Comparison of ENCODE assay signal across 8 mouse cellular contexts in the genomic region with DNA sequence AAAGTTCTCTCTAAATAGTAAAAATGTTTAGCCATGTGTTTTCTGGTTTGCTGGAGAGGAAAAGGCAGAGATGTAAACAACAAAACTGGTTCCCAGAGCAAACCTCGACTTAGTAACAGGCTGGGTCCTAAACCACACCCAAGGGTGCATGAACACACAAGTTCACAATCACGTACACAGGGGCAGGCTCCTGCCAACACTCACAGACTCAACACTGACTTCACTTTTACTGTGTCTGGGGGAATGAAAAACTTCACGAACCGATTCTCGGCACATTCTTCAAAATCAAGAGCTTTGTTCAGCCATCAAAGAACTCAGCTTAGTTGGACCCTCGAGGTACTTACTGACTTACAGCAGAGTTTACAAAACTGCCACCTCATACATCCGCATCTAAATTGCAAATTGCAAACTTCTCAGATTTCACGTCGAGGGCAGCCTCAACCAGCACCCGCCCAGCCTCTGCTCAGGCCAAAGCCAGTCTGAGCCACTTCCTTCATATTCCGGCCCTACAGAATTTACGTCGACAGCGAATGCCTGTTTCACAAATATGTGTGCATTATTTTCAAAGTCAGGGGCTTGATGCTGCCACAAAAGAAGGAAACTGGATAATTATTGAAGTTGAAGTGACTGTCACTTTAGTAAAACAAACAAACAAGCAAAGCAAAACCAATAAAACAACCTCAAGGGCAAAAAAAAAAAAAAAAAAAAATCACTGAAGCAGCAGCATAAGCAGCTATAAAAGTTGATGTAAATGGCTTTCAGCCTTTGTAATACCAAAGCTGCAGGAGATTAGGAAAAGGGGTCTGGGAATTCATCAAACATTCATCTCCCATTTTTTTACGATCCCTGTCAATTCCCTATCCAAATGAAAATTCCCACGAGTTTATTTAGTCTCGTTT. TPM values are rescaled to one million over a fixed set of nuclear protein-coding genes. Genes with fewer than 3 reads are reported as not detected.
A peak's percentile ranks its signal among the peaks of the same experiment; 100 is the strongest.
DNase-seq lines count a peak whose midpoint lies in the region; ATAC-seq lines count a peak whose summit lies in the region.

No protein-coding gene starts in this region.

- ATAC-seq in hindbrain, embryonic 15.5 days (ENCODE audit: low FRiP score, low read depth) = no peak
- no peak for ATAC-seq in liver, embryonic 12.5 days

- peak overlapping the region; percentile 82; the same call in 1 of the 2 replicates for H3K27ac ChIP-seq in forebrain, embryonic 10.5 days
- no peak overlapping the region for H3K27ac ChIP-seq in hindbrain, embryonic 15.5 days (replicated peaks)
- peak overlapping the region; percentile 81 for H3K27ac ChIP-seq in liver, embryonic 12.5 days

- H3K9me3 ChIP-seq in forebrain, embryonic 10.5 days = no peaks in the 10 kb centered on the region
- no peaks in the 10 kb centered on the region for H3K9me3 ChIP-seq in hindbrain, embryonic 15.5 days
- no peaks in the 10 kb centered on the region for H3K9me3 ChIP-seq in liver, embryonic 12.5 days (replicated peaks)

- H3K9ac ChIP-seq in hindbrain, embryonic 15.5 days = no peak overlapping the region; the same call in 1 of the 2 replicates
- peak overlapping the region; percentile 82 for H3K9ac ChIP-seq in liver, embryonic 12.5 days

- H3K27me3 ChIP-seq in forebrain, embryonic 10.5 days (ENCODE audit: poor library complexity, severe bottlenecking) = peaks cover 35% of the 10 kb centered on the region
- peaks cover 7% of the 10 kb centered on the region; the same call in 1 of the 2 replicates for H3K27me3 ChIP-seq in hindbrain, embryonic 15.5 days
- no peaks in the 10 kb centered on the region for H3K27me3 ChIP-seq in liver, embryonic 12.5 days (replicated peaks)

- peak; percentile 24 to 48 for DNase-seq in urinary bladder, postnatal 36 days (ENCODE audit: low spot score in 2 of 2)
- no peak for DNase-seq in urinary bladder, postnatal 4 days (ENCODE audit: low spot score in 2 of 2)
- DNase-seq in forebrain, embryonic 10.5 days (ENCODE audit: extremely low spot score, low spot score) = peak; percentile 19
- DNase-seq in natural killer cell, adult 2 months (ENCODE audit: low spot score in 2 of 2) = peak; percentile 33 to 52
- no peak for DNase-seq in right cerebral cortex, postnatal 14 days
- DNase-seq in ovary, postnatal 10 days (ENCODE audit: low spot score) = no peak

- H3K36me3 ChIP-seq in forebrain, embryonic 10.5 days (replicated peaks) = no peaks in the 10 kb centered on the region
- no peaks in the 10 kb centered on the region for H3K36me3 ChIP-seq in hindbrain, embryonic 15.5 days
- H3K36me3 ChIP-seq in liver, embryonic 12.5 days = no peaks in the 10 kb centered on the region

- peak overlapping the region; percentile 80 for H3K4me3 ChIP-seq in forebrain, embryonic 10.5 days
- H3K4me3 ChIP-seq in hindbrain, embryonic 15.5 days = peak overlapping the region; percentile 68
- peak overlapping the region; percentile 83 for H3K4me3 ChIP-seq in liver, embryonic 12.5 days

- H3K4me2 ChIP-seq in hindbrain, embryonic 15.5 days = peak overlapping the region; percentile 88
- H3K4me2 ChIP-seq in liver, embryonic 12.5 days = peak overlapping the region; percentile 87

- WGBS in forebrain, embryonic 10.5 days = 13% methylated on average over 17 of the region's 17 CpGs
- WGBS in hindbrain, embryonic 15.5 days = 12% methylated on average over 17 of the region's 17 CpGs
- WGBS in liver, embryonic 12.5 days (ENCODE audit: insufficient replicate concordance) = 16% methylated on average over 17 of the region's 17 CpGs

- H3K4me1 ChIP-seq in forebrain, embryonic 10.5 days = peaks cover 19% of the 10 kb centered on the region
- H3K4me1 ChIP-seq in hindbrain, embryonic 15.5 days (replicated peaks) = peaks cover 13% of the 10 kb centered on the region
- peaks cover 30% of the 10 kb centered on the region for H3K4me1 ChIP-seq in liver, embryonic 12.5 days

RNA-seq across cellular contexts. Expression of gene Ostf1, which starts 1.2 kb away (rescaled TPM):
- 36.7 and 39.7 TPM in 2 replicates for polyA plus RNA-seq in forebrain, embryonic 10.5 days (2016; fragmentation: Nextera tagmentation; extraction: Ambion mirVana)
- 53.1 and 56.7 TPM in 2 replicates for polyA plus RNA-seq in hindbrain, embryonic 15.5 days (2015; fragmentation: Nextera tagmentation; extraction: Ambion mirVana)
- polyA plus RNA-seq in liver, embryonic 12.5 days (2016; fragmentation: Nextera tagmentation; extraction: Ambion mirVana) = 60.8 and 65.1 TPM in 2 replicates

RNA-seq across cellular contexts. Expression of gene Nmrk1, which starts 1.3 kb away (rescaled TPM):
- polyA plus RNA-seq in forebrain, embryonic 10.5 days (2016; fragmentation: Nextera tagmentation; extraction: Ambion mirVana) = 6.2 and 6.4 TPM in 2 replicates
- 9.3 and 10.0 TPM in 2 replicates for polyA plus RNA-seq in hindbrain, embryonic 15.5 days (2015; fragmentation: Nextera tagmentation; extraction: Ambion mirVana)
- polyA plus RNA-seq in liver, embryonic 12.5 days (2016; fragmentation: Nextera tagmentation; extraction: Ambion mirVana) = 6.3 and 7.2 TPM in 2 replicates

RNA-seq across cellular contexts. Expression of gene Carnmt1, which starts 40.1 kb away (rescaled TPM):
- 25.6 and 28.0 TPM in 2 replicates for polyA plus RNA-seq in forebrain, embryonic 10.5 days (2016; fragmentation: Nextera tagmentation; extraction: Ambion mirVana)
- polyA plus RNA-seq in hindbrain, embryonic 15.5 days (2015; fragmentation: Nextera tagmentation; extraction: Ambion mirVana) = 15.2 and 19.3 TPM in 2 replicates
- 45.4 and 46.8 TPM in 2 replicates for polyA plus RNA-seq in liver, embryonic 12.5 days (2016; fragmentation: Nextera tagmentation; extraction: Ambion mirVana)

Comparison
In these comparisons a context has a peak if more than half of its experiments do, and no peak if none do; other contexts are left out.
1. DNase-seq: peak in urinary bladder, postnatal 36 days (2 of 2), forebrain, embryonic 10.5 days (single experiment) and natural killer cell, adult 2 months (2 of 2); none in urinary bladder, postnatal 4 days (0 of 2), right cerebral cortex, postnatal 14 days (single experiment) and ovary, postnatal 10 days (single experiment).
2. Peak in every context shown above with its lines, with median percentiles within 50 percentile points of each other: H3K4me3 ChIP-seq.